Mouse (Mus musculus) bone marrow, adult 2 months (tissue): Measurements from ENCODE around the gene Polr2e. TPM values are rescaled to one million over a fixed set of nuclear protein-coding genes. Genes with fewer than 3 reads are reported as not detected.
A peak's percentile ranks its signal among the peaks of the same experiment; 100 is the strongest.

Experiments used
- H3K27ac ChIP-seq: fragments of 200-500 bp; 2 replicates; pipeline ENCODE4 v1.5.1; 2012; ENCODE audit warnings: low read depth, mild to moderate bottlenecking, control low read depth, inconsistent platforms, low read length; ENCODE audit not compliant: control insufficient read depth, poor library complexity, insufficient read depth
- H3K4me1 ChIP-seq: fragments of 200-500 bp; 2 replicates; pipeline ENCODE4 v1.6.1; 2011; ENCODE audit warnings: low read length; ENCODE audit not compliant: control insufficient read depth, insufficient read depth
- H3K4me3 ChIP-seq: fragments of 200-500 bp; replicated peaks from 2 replicates; pipeline ENCODE3; 2011; ENCODE audit warnings: mild to moderate bottlenecking, low read depth, low read length, control low read depth; ENCODE audit not compliant: control insufficient read depth
- CTCF ChIP-seq: fragments of 200-500 bp; IDR thresholded peaks from 2 replicates; pipeline ENCODE4 v1.5.1; 2011; ENCODE audit warnings: low read length, control low read depth; ENCODE audit not compliant: control insufficient read depth, insufficient read depth
- POLR2A ChIP-seq: fragments of 200-500 bp; IDR thresholded peaks from 2 replicates; pipeline ENCODE4 v1.6.1; 2011; ENCODE audit warnings: low read depth, mild to moderate bottlenecking, control low read depth, low read length, borderline replicate concordance; ENCODE audit not compliant: control insufficient read depth
- WGBS: fragments of 180-500 bp; shearing (Covaris S2); methylation state at CpG from one replicate; pipeline ENCODE4 v1.1.7; 2018; 5-methylcytosine and 5-hydroxymethylcytosine counted together
- polyA plus RNA-seq: library from polyadenylated mRNA; stranded (reverse); fragments of >200 nt; gene quantifications from 2 replicates; pipeline ENCODE4 v1.2.4, GENCODE M21; 2011; ENCODE audit warnings: low replicate concordance; ENCODE audit not compliant: missing spikeins, insufficient read depth, insufficient read length

Gene Polr2e
- polyA plus RNA-seq, 1 experiment, result 44.5 TPM

DNA sequence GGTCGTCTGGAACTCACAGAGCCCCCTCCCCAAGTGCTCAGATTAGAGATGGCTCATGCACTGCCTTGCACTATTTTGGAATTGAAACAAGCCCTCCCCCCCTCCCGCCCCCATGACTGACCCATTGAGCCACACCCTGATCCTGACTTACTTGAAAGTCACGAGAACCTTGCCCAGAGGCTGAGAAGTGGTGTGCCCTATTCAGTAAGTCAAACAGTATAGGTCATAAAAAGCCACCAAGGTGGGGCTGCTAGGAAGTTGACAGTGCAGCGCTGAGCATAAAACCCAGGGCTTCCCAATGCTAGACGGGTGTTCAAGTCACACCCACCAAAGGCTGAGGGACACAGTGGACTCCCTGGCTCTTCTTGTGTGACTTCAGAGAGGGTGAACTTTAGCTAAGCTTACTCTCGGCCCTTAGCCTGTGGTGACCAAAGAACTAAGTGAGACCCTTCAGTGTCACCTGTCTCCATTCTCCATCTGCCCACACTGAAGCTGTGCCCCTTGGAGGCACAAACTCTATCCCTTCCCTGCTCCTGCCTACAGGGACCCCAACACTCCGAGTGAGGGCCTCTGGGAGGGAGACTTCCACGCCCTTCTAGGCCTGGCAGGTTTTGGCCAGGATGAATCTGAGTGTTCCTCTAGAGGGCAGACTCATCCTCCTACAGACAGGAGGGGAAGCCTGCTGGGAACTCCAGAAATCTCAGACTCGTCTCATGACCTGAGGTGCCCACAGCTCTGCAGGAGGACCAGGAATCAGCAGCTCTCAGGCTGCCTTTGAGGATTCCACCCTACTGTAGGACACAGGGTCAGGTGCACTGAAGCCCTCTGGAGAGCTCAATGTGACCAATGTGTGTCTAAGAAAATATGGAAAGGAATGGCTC, 5.8 kb downstream of the Polr2e start:
- Histone ChIP-seq H3K27ac (peak overlapping the region; percentile 60), H3K4me3 (no peak overlapping the region), H3K4me1 (peaks cover 5% of the 10 kb centered on the region)
- 22% methylated on average over 9 of the region's 9 CpGs for WGBS
- peak; percentile 53 for TF ChIP-seq CTCF
- no peak for TF ChIP-seq POLR2A

DNA sequence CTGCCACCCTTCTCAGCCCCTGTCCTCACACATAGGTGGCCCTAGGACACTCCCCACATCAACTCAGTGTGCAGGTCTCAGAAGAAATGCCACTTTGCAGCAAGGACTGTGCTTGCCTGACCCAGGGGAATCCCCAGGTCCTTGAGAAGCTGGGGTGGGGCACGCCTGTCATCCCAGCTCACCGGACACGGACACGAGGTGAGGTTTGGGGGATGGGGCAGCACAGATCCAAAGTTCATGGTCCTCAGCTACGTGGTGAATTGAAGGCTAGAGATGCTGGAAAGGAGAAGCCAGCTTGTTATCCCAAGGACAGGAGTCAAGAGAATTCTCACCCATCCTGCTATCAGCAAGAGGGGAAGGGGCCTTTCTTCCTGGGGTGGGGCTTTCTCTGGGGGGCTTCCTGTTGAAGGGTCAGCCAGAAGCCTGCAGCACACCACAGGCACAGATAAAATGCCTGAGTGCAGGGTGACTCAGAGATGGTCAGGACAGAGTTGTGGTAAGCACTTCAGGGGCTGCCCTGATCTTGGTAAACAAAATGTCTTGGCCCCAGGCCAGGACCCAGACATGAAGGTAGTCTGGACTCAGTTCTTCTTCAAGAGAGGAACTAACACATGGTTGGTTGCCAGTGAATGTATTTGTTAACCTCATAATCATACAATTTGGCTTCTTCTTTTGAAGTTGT, 6.7 kb downstream of the Polr2e start:
- 19% methylated on average over 5 of the region's 5 CpGs for WGBS
- no peak overlapping the region for H3K4me3 ChIP-seq
- peaks cover 5% of the 10 kb centered on the region for H3K4me1 ChIP-seq
- peak overlapping the region; percentile 60 for H3K27ac ChIP-seq
- TF ChIP-seq POLR2A (no peak), CTCF (no peak)

DNA sequence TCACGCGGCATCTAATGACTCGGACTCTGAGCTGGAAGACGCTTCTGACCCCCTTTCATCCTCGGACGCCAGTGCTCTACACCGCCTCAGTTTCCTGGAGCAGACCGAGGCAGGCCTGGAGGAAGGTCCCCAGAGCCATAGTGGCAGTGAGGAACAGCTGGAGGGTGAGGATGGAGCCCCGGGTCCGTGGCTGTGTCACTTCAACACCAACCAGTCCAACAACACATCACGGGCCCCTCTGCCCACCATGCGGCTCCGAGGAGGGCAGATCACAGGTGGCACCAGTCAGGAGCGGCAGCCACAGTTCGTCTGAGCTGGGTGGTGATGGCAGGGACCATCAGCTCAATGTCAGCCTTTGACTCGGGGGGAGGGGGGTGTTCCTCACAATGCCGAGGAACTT, 8.9 kb downstream of the Polr2e start:
- Histone ChIP-seq H3K4me1 (peaks cover 5% of the 10 kb centered on the region), H3K4me3 (no peak overlapping the region), H3K27ac (peak overlapping the region; percentile 13; the same call in 1 of the 2 replicates)
- no peak for TF ChIP-seq POLR2A
- TF ChIP-seq CTCF, result no peak
- WGBS, result 87% methylated on average over 17 of the region's 17 CpGs

DNA sequence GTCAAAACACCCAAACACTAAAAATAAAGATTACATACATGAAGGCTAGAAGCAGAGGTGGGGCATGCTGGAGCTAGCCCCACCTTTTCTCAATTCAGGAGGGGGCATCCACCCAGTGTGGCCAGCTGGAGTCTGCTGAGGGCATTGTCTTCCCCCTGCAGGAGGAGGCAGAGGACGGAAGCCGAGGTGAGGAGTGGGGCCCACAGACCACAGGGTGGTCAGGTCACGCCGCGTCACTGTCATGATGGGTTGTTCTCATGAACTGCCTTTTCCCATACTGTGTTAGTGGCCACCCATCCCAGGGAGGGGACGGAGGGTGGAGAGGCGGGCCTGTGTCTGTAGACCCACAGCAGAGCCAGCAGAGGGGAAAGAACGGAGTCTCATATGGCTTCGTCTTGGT, 9.4 kb downstream of the Polr2e start:
- H3K27ac ChIP-seq, result 0 out of 2 replicates have a peak overlapping the region, but pooled peaks have one; percentile 13
- H3K4me1 ChIP-seq, result peaks cover 7% of the 10 kb centered on the region
- H3K4me3 ChIP-seq, result no peak overlapping the region
- 68% methylated on average over 9 of the region's 9 CpGs for WGBS
- TF ChIP-seq POLR2A (no peak), CTCF (no peak)

DNA sequence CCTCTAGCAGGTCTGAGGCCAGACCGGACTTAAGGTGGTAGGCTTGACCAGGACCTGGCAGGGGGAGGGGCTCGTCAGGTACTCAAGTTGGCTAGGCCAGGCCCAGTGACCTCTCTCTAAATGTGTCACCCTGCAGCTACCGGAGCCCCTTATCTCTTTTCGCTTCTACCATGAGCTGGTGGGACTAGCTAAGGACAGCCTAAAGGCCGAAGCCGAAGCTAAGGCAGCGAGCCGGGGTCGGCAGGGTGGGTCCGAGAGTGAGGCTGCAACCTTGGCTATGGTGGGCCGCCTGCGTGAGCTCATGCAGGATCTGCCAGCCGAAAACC, 11.1 kb downstream of the Polr2e start:
- no peak overlapping the region; the same call in 1 of the 2 replicates for H3K27ac ChIP-seq

DNA sequence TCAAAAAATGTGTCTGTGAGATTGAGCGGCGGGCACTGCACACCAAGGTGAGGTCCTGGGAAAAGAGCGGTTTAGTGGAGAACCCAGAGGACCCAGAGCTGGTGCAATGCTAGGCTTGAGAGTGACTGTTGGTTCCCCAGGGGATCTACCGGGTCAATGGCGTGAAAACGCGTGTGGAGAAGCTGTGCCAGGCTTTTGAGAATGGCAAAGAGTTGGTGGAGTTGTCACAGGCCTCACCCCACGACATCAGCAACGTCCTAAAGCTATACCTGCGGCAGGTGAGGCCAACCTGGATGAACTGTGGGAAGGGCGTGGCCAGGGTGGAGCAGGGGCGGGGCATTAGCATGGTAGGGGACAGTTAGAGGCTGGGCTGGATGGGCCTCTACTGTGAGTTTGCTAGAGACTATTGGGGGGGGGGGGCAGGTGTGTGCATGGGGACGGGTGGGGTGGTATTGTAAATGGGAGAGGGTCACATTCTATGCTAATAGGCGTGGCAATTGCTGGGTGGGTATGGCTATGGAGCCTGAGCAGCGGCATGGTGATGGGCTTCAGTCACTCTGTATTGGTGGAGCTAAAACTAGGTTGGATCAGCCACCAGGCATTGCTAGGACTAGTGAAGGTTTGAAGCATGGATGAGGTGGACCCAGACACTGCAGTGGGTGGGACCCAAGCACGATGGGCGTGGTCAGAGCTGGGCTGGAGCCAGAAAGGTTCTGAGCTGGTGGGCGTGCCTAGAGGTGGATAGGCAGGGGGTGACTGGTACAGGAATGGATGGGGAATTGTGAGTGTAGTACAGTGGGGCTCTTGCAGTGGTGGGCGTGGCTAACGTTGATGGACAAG, 11.7 kb downstream of the Polr2e start:
- H3K27ac ChIP-seq, result no peak overlapping the region; the same call in 1 of the 2 replicates
- no peak overlapping the region for H3K4me3 ChIP-seq
- 80% methylated on average over 20 of the region's 20 CpGs for WGBS
- TF ChIP-seq CTCF, result no peak
- no peak for TF ChIP-seq POLR2A
- H3K4me1 ChIP-seq, result peaks cover 9% of the 10 kb centered on the region

More for the DNA sequence above, 11.1 kb downstream of the Polr2e start:
- H3K4me3 ChIP-seq, result no peak overlapping the region
- peaks cover 9% of the 10 kb centered on the region for H3K4me1 ChIP-seq
- 92% methylated on average over 13 of the region's 13 CpGs for WGBS
- TF ChIP-seq CTCF (no peak), POLR2A (no peak)

DNA sequence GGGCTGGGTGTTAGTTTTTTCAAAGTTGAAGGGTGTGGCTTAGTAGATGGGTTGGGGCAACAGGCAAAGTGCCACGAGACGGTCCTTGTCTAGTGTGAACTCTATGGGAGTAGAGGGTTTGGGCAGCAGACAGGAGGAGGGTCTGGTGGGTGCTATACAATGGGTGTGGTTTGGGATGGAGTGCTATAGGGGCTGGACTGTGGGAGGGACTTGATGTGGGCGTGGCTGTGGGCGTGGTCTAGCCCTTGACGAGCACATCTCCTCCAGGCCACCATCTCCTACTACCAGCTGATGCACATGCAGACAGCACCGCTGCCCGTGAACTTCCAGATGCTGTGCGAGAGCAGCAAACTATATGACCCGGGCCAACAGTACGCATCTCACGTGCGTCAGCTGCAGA, 13.7 kb downstream of the Polr2e start:
- TF ChIP-seq POLR2A, result no peak
- no peak for TF ChIP-seq CTCF
- Histone ChIP-seq H3K4me1 (peaks cover 7% of the 10 kb centered on the region), H3K27ac (no peak overlapping the region; the same call in 1 of the 2 replicates), H3K4me3 (no peak overlapping the region)
- 67% methylated on average over 12 of the region's 12 CpGs for WGBS
